Mouse (Mus musculus) midbrain, embryonic 12.5 days (tissue): ENCODE measurements around the gene Arhgap15. TPM values are rescaled to one million over a fixed set of nuclear protein-coding genes. Genes with fewer than 3 reads are reported as not detected.

Experiments used
- ATAC-seq: fragments of 200-750 bp; cut with Nextera tagmentation; 2 replicates; pipeline ENCODE4 v1.8.0; 2017; ENCODE audit warnings: low read depth, moderate TSS enrichment, moderate library complexity; ENCODE audit not compliant: low FRiP score
- H3K27ac ChIP-seq: fragments of 300-500 bp; sonication (generic); replicated peaks from 2 replicates; pipeline ENCODE4 v1.5.1; 2016; ENCODE audit warnings: mild to moderate bottlenecking
- H3K27me3 ChIP-seq: fragments of 300-500 bp; sonication (generic); 2 replicates; pipeline ENCODE4 v1.6.1; 2016; ENCODE audit warnings: mild to moderate bottlenecking
- H3K36me3 ChIP-seq: fragments of 300-500 bp; sonication (generic); 2 replicates; pipeline ENCODE4 v1.6.1; 2016
- H3K4me1 ChIP-seq: fragments of 300-500 bp; sonication (generic); 2 replicates; pipeline ENCODE4 v1.6.1; 2016
- H3K4me2 ChIP-seq: fragments of 300-500 bp; sonication (generic); replicated peaks from 2 replicates; pipeline ENCODE4 v1.6.1; 2016; ENCODE audit warnings: mild to moderate bottlenecking, moderate library complexity
- H3K4me3 ChIP-seq: fragments of 300-500 bp; sonication (generic); 2 replicates; pipeline ENCODE4 v1.5.1; 2016; ENCODE audit warnings: mild to moderate bottlenecking
- H3K9ac ChIP-seq: fragments of 300-500 bp; sonication (generic); replicated peaks from 2 replicates; pipeline ENCODE4 v1.6.1; 2016; ENCODE audit warnings: mild to moderate bottlenecking, moderate library complexity
- H3K9me3 ChIP-seq: fragments of 300-500 bp; sonication (generic); 2 replicates; pipeline ENCODE4 v1.6.1; 2016; ENCODE audit warnings: mild to moderate bottlenecking
- WGBS: fragments of 180-500 bp; shearing (Covaris S2); methylation state at CpG from one replicate; pipeline ENCODE4 v1.1.7; 2016; 5-methylcytosine and 5-hydroxymethylcytosine counted together
- polyA plus RNA-seq: library from polyadenylated mRNA; unstranded; fragments of >200 nt; fragmentation: Nextera tagmentation; extraction: Ambion mirVana; gene quantifications from 2 replicates; pipeline ENCODE4 v1.2.1, GENCODE M21; 2016

Gene Arhgap15
- polyA plus RNA-seq, 1 experiment from 2014 or later = 0.32 TPM

- Histone ChIP-seq H3K9me3 (no peaks in the 10 kb centered on the region), H3K27me3 (no peaks in the 10 kb centered on the region), H3K4me3 (no peak overlapping the region), H3K4me1 (peaks cover 16% of the 10 kb centered on the region), H3K4me2 (no peak overlapping the region), H3K27ac (no peak overlapping the region), H3K36me3 (no peaks in the 10 kb centered on the region), H3K9ac (no peak overlapping the region)
- no peak for ATAC-seq
- 49% methylated on average over 2 of the region's 2 CpGs for WGBS
Measured at GRCm38 (mm10) chr2:44306137-44306536, 557.5 kb downstream of the Arhgap15 start.

- H3K4me1 ChIP-seq = peaks cover 22% of the 10 kb centered on the region
- H3K9me3 ChIP-seq = no peaks in the 10 kb centered on the region
- H3K4me2 ChIP-seq = no peak overlapping the region
- H3K27me3 ChIP-seq = no peaks in the 10 kb centered on the region
- no peak overlapping the region for H3K4me3 ChIP-seq
- no peak overlapping the region for H3K27ac ChIP-seq
- 89% methylated on average over 3 of the region's 3 CpGs for WGBS
- ATAC-seq = no peak
- H3K9ac ChIP-seq = no peak overlapping the region
- H3K36me3 ChIP-seq = no peaks in the 10 kb centered on the region
Measured at GRCm38 (mm10) chr2:44309124-44309523, 560.5 kb downstream of the Arhgap15 start.

- H3K27ac ChIP-seq = no peak overlapping the region
- no peak overlapping the region for H3K4me3 ChIP-seq
- no peaks in the 10 kb centered on the region for H3K9me3 ChIP-seq
- H3K27me3 ChIP-seq = no peaks in the 10 kb centered on the region
- no peaks in the 10 kb centered on the region for H3K36me3 ChIP-seq
- 83% methylated on average over 1 of the region's 1 CpGs for WGBS
- H3K4me2 ChIP-seq = no peak overlapping the region
- H3K9ac ChIP-seq = no peak overlapping the region
- H3K4me1 ChIP-seq = peaks cover 19% of the 10 kb centered on the region
- ATAC-seq = no peak
Measured at GRCm38 (mm10) chr2:44309556-44309955, 560.9 kb downstream of the Arhgap15 start.

GRCm38 (mm10) chr2:44310095-44310748 lies 561.6 kb downstream of the Arhgap15 start:
- no peak for ATAC-seq
- Histone ChIP-seq H3K4me1 (peaks cover 12% of the 10 kb centered on the region), H3K4me2 (no peak overlapping the region), H3K27ac (no peak overlapping the region), H3K4me3 (no peak overlapping the region), H3K27me3 (no peaks in the 10 kb centered on the region), H3K36me3 (no peaks in the 10 kb centered on the region), H3K9me3 (no peaks in the 10 kb centered on the region), H3K9ac (no peak overlapping the region)
- 83% methylated on average over 11 of the region's 11 CpGs for WGBS

- H3K4me2 ChIP-seq = peak overlapping the region; percentile 32
- no peaks in the 10 kb centered on the region for H3K9me3 ChIP-seq
- ATAC-seq = peak; percentile 69; the same call in 1 of the 2 replicates
- H3K4me1 ChIP-seq = peaks cover 9% of the 10 kb centered on the region; the same call in 1 of the 2 replicates
- WGBS = 9% methylated on average over 10 of the region's 10 CpGs
- no peak overlapping the region for H3K27ac ChIP-seq
- H3K9ac ChIP-seq = no peak overlapping the region
- H3K4me3 ChIP-seq = no peak overlapping the region; the same call in 1 of the 2 replicates
- H3K27me3 ChIP-seq = no peaks in the 10 kb centered on the region
- H3K36me3 ChIP-seq = no peaks in the 10 kb centered on the region
Measured at GRCm38 (mm10) chr2:44311216-44311615, 562.6 kb downstream of the Arhgap15 start.

GRCm38 (mm10) chr2:44313573-44313972 lies 564.9 kb downstream of the Arhgap15 start:
- WGBS = 85% methylated on average over 3 of the region's 3 CpGs

GRCm38 (mm10) chr2:44318436-44318835 lies 569.8 kb downstream of the Arhgap15 start:
- H3K27ac ChIP-seq = no peak overlapping the region
- H3K27me3 ChIP-seq = no peaks in the 10 kb centered on the region
- H3K36me3 ChIP-seq = no peaks in the 10 kb centered on the region
- 68% methylated on average over 6 of the region's 6 CpGs for WGBS
- H3K9ac ChIP-seq = no peak overlapping the region
- H3K4me1 ChIP-seq = no peaks in the 10 kb centered on the region
- no peak for ATAC-seq
- H3K4me2 ChIP-seq = no peak overlapping the region
- no peak overlapping the region for H3K4me3 ChIP-seq
- H3K9me3 ChIP-seq = no peaks in the 10 kb centered on the region

More at GRCm38 (mm10) chr2:44313573-44313972, 564.9 kb downstream of the Arhgap15 start:
- Histone ChIP-seq H3K4me1 (peaks cover 9% of the 10 kb centered on the region; the same call in 1 of the 2 replicates), H3K36me3 (no peaks in the 10 kb centered on the region), H3K9me3 (no peaks in the 10 kb centered on the region), H3K27me3 (no peaks in the 10 kb centered on the region), H3K4me3 (no peak overlapping the region), H3K4me2 (no peak overlapping the region), H3K9ac (no peak overlapping the region), H3K27ac (no peak overlapping the region)
- no peak for ATAC-seq

GRCm38 (mm10) chr2:44319479-44319878 lies 570.9 kb downstream of the Arhgap15 start:
- Histone ChIP-seq H3K4me2 (no peak overlapping the region), H3K9me3 (no peaks in the 10 kb centered on the region), H3K9ac (no peak overlapping the region), H3K27ac (no peak overlapping the region), H3K4me1 (no peaks in the 10 kb centered on the region), H3K27me3 (no peaks in the 10 kb centered on the region), H3K4me3 (no peak overlapping the region), H3K36me3 (no peaks in the 10 kb centered on the region)
- WGBS = 97% methylated on average over 4 of the region's 4 CpGs
- ATAC-seq = no peak

GRCm38 (mm10) chr2:44323813-44324212 lies 575.2 kb downstream of the Arhgap15 start:
- no peak overlapping the region for H3K4me2 ChIP-seq
- no peak for ATAC-seq
- WGBS = 95% methylated on average over 4 of the region's 4 CpGs
- H3K9me3 ChIP-seq = no peaks in the 10 kb centered on the region
- H3K27me3 ChIP-seq = no peaks in the 10 kb centered on the region
- no peaks in the 10 kb centered on the region for H3K36me3 ChIP-seq
- H3K9ac ChIP-seq = no peak overlapping the region
- no peak overlapping the region for H3K27ac ChIP-seq
- H3K4me3 ChIP-seq = no peak overlapping the region
- no peaks in the 10 kb centered on the region for H3K4me1 ChIP-seq

GRCm38 (mm10) chr2:44333295-44333694 lies 584.7 kb downstream of the Arhgap15 start:
- no peaks in the 10 kb centered on the region for H3K9me3 ChIP-seq
- 84% methylated on average over 4 of the region's 4 CpGs for WGBS
- no peak overlapping the region for H3K4me3 ChIP-seq
- H3K9ac ChIP-seq = no peak overlapping the region
- H3K27ac ChIP-seq = no peak overlapping the region
- ATAC-seq = no peak
- H3K4me2 ChIP-seq = no peak overlapping the region
- H3K4me1 ChIP-seq = no peaks in the 10 kb centered on the region
- no peaks in the 10 kb centered on the region for H3K36me3 ChIP-seq
- H3K27me3 ChIP-seq = no peaks in the 10 kb centered on the region

- Histone ChIP-seq H3K36me3 (no peaks in the 10 kb centered on the region), H3K4me3 (no peak overlapping the region), H3K27me3 (no peaks in the 10 kb centered on the region), H3K4me2 (no peak overlapping the region), H3K4me1 (no peaks in the 10 kb centered on the region), H3K9ac (no peak overlapping the region), H3K27ac (no peak overlapping the region), H3K9me3 (no peaks in the 10 kb centered on the region)
- no peak for ATAC-seq
- WGBS = 78% methylated on average over 3 of the region's 3 CpGs
Measured at GRCm38 (mm10) chr2:44334006-44334405, 585.4 kb downstream of the Arhgap15 start.

GRCm38 (mm10) chr2:44334517-44334916 lies 585.9 kb downstream of the Arhgap15 start:
- Histone ChIP-seq H3K4me3 (no peak overlapping the region), H3K27me3 (no peaks in the 10 kb centered on the region), H3K9me3 (no peaks in the 10 kb centered on the region), H3K4me2 (no peak overlapping the region), H3K9ac (no peak overlapping the region), H3K27ac (no peak overlapping the region), H3K4me1 (no peaks in the 10 kb centered on the region), H3K36me3 (no peaks in the 10 kb centered on the region)
- ATAC-seq = no peak
- 26% methylated on average over 2 of the region's 2 CpGs for WGBS
